Mouse (Mus musculus) hindbrain, embryonic 14.5 days (tissue): Measurements from ENCODE around the gene Tsen34. TPM values are rescaled to one million over a fixed set of nuclear protein-coding genes. Genes with fewer than 3 reads are reported as not detected.
"Not testable (repeated sequence)": the region's sequence is repeated elsewhere in the genome, so short reads cannot be mapped to it uniquely, and the experiment has no call there.

Source experiments
- ATAC-seq: fragments of 200-750 bp; cut with Nextera tagmentation; 2 replicates; pipeline ENCODE4 v1.8.0; 2017; ENCODE audit warnings: moderate number of reproducible peaks, mild to moderate bottlenecking, moderate TSS enrichment, moderate library complexity; ENCODE audit not compliant: low FRiP score
- DNase-seq: peaks from one replicate; pipeline ENCODE4 v3.0.0-alpha.2; 2015; ENCODE audit warnings: low spot score
- H3K27ac ChIP-seq: fragments of 300-500 bp; sonication (generic); 2 replicates; pipeline ENCODE4 v1.5.1; 2014; ENCODE audit warnings: mild to moderate bottlenecking, moderate library complexity
- H3K27me3 ChIP-seq: fragments of 300-500 bp; sonication (generic); 2 replicates; pipeline ENCODE4 v1.6.1; 2014; ENCODE audit warnings: mild to moderate bottlenecking, low read length, mixed read lengths; ENCODE audit not compliant: control insufficient read depth, insufficient read depth
- H3K36me3 ChIP-seq: fragments of 300-500 bp; sonication (generic); replicated peaks from 2 replicates; pipeline ENCODE4 v1.6.1; 2014; ENCODE audit not compliant: control insufficient read depth, insufficient read depth
- H3K4me1 ChIP-seq: fragments of 300-500 bp; sonication (generic); replicated peaks from 2 replicates; pipeline ENCODE4 v1.6.1; 2014; ENCODE audit warnings: antibody characterized with exemption, low read length, mixed read lengths; ENCODE audit not compliant: control insufficient read depth, insufficient read depth
- H3K4me2 ChIP-seq: fragments of 300-500 bp; sonication (generic); replicated peaks from 2 replicates; pipeline ENCODE4 v1.6.1; 2014; ENCODE audit warnings: mild to moderate bottlenecking, moderate library complexity
- H3K4me3 ChIP-seq: fragments of 300-500 bp; sonication (generic); replicated peaks from 2 replicates; pipeline ENCODE4 v1.5.1; 2014; ENCODE audit warnings: mild to moderate bottlenecking, low read length
- H3K9ac ChIP-seq: fragments of 300-500 bp; sonication (generic); 2 replicates; pipeline ENCODE4 v1.6.1; 2014
- H3K9me3 ChIP-seq: fragments of 300-500 bp; sonication (generic); 2 replicates; pipeline ENCODE4 v1.6.1; 2016; ENCODE audit warnings: low read length; ENCODE audit not compliant: control insufficient read depth
- WGBS: fragments of 180-500 bp; shearing (Covaris S2); extraction: QIAGEN DNeasy Blood & Tissue Kit; methylation state at CpG from one replicate; pipeline ENCODE4 v1.1.7; 2014; 5-methylcytosine and 5-hydroxymethylcytosine counted together
- polyA plus RNA-seq: library from polyadenylated mRNA; unstranded; fragments of >200 nt; fragmentation: Nextera tagmentation; extraction: Ambion mirVana; gene quantifications from 2 replicates; pipeline ENCODE4 v1.2.1, GENCODE M21; 2014

Tsen34 gene
- polyA plus RNA-seq, 1 experiment from 2014 or later, result 263 TPM

GRCm38 (mm10) chr7:3707568-3708413, 15.1 kb downstream of the Tsen34 start:
- no peak overlapping the region for H3K4me3 ChIP-seq
- peaks cover 39% of the 10 kb centered on the region for H3K36me3 ChIP-seq
- no peaks in the 10 kb centered on the region for H3K9me3 ChIP-seq
- ATAC-seq (no peak), DNase-seq (no peak)
- H3K27ac ChIP-seq, result no peak overlapping the region
- H3K27me3 ChIP-seq, result no peaks in the 10 kb centered on the region
- H3K4me1 ChIP-seq, result peaks cover 30% of the 10 kb centered on the region
- H3K9ac ChIP-seq, result no peak overlapping the region
- WGBS, result 28% methylated on average over 7 of the region's 7 CpGs
- H3K4me2 ChIP-seq, result no peak overlapping the region

GRCm38 (mm10) chr7:3708447-3708980, 15.9 kb downstream of the Tsen34 start:
- not testable (repeated sequence) for H3K4me3 ChIP-seq, DNase-seq, H3K27me3 ChIP-seq, H3K9me3 ChIP-seq, ATAC-seq, H3K4me2 ChIP-seq, H3K9ac ChIP-seq, H3K27ac ChIP-seq
- Histone ChIP-seq H3K4me1 (peaks cover 24% of the 10 kb centered on the region), H3K36me3 (peaks cover 39% of the 10 kb centered on the region)
- WGBS, result 39% methylated on average over 5 of the region's 5 CpGs

- H3K4me1 ChIP-seq, result peaks cover 22% of the 10 kb centered on the region
- no peak for DNase-seq
- no peak overlapping the region for H3K4me2 ChIP-seq
- H3K27me3 ChIP-seq, result no peaks in the 10 kb centered on the region
- no peak for ATAC-seq
- H3K9me3 ChIP-seq, result no peaks in the 10 kb centered on the region
- peaks cover 39% of the 10 kb centered on the region for H3K36me3 ChIP-seq
- H3K9ac ChIP-seq, result no peak overlapping the region
- 85% methylated on average over 1 of the region's 1 CpGs for WGBS
- no peak overlapping the region for H3K4me3 ChIP-seq
- H3K27ac ChIP-seq, result no peak overlapping the region
Observed at GRCm38 (mm10) chr7:3709000-3709399, 16.3 kb downstream of the Tsen34 start.

GRCm38 (mm10) chr7:3712264-3712942, 19.7 kb downstream of the Tsen34 start:
- H3K27ac ChIP-seq, result no peak overlapping the region
- no peak for DNase-seq
- no peak for ATAC-seq
- H3K9ac ChIP-seq, result no peak overlapping the region
- no peaks in the 10 kb centered on the region for H3K27me3 ChIP-seq
- 38% methylated on average over 5 of the region's 5 CpGs for WGBS
- H3K36me3 ChIP-seq, result peaks cover 18% of the 10 kb centered on the region
- no peak overlapping the region for H3K4me2 ChIP-seq
- H3K9me3 ChIP-seq, result no peaks in the 10 kb centered on the region
- no peak overlapping the region for H3K4me3 ChIP-seq
- H3K4me1 ChIP-seq, result no peaks in the 10 kb centered on the region

- no peaks in the 10 kb centered on the region for H3K9me3 ChIP-seq
- H3K4me1 ChIP-seq, result no peaks in the 10 kb centered on the region
- no peak overlapping the region for H3K4me3 ChIP-seq
- H3K27me3 ChIP-seq, result no peaks in the 10 kb centered on the region
- H3K4me2 ChIP-seq, result no peak overlapping the region
- H3K9ac ChIP-seq, result no peak overlapping the region
- 54% methylated on average over 1 of the region's 1 CpGs for WGBS
- ATAC-seq, result no peak
- no peak overlapping the region for H3K27ac ChIP-seq
- DNase-seq, result no peak
- no peaks in the 10 kb centered on the region for H3K36me3 ChIP-seq
Observed at GRCm38 (mm10) chr7:3715249-3715648, 22.6 kb downstream of the Tsen34 start.

GRCm38 (mm10) chr7:3720268-3720667, 27.6 kb downstream of the Tsen34 start, which contains the start of gene Pirb:
Gene Pirb, minus strand, starts transcription at chr7:3720391.
- not testable (repeated sequence) for H3K27me3 ChIP-seq, H3K9me3 ChIP-seq, H3K4me2 ChIP-seq, H3K9ac ChIP-seq, H3K4me1 ChIP-seq, DNase-seq, H3K4me3 ChIP-seq, H3K36me3 ChIP-seq, ATAC-seq, H3K27ac ChIP-seq
- WGBS, result 50% methylated on average over 1 of the region's 3 CpGs

- H3K9ac ChIP-seq, H3K4me2 ChIP-seq, H3K9me3 ChIP-seq, H3K27me3 ChIP-seq, H3K27ac ChIP-seq, H3K4me1 ChIP-seq, DNase-seq, H3K36me3 ChIP-seq, H3K4me3 ChIP-seq, ATAC-seq: not testable (repeated sequence)
Observed at GRCm38 (mm10) chr7:3725459-3725858, 32.8 kb downstream of the Tsen34 start.

- H3K27me3 ChIP-seq, H3K9ac ChIP-seq, H3K4me3 ChIP-seq, H3K9me3 ChIP-seq, H3K36me3 ChIP-seq, DNase-seq, ATAC-seq, H3K4me1 ChIP-seq, H3K4me2 ChIP-seq, H3K27ac ChIP-seq: not testable (repeated sequence)
- no CpG with 5 or more reads among the region's 1 CpGs for WGBS
Observed at GRCm38 (mm10) chr7:3732675-3733074, 40.0 kb downstream of the Tsen34 start.
